Mouse (Mus musculus): ENCODE measurements around the gene Mrpl9. TPM values are rescaled to one million over a fixed set of nuclear protein-coding genes. Genes with fewer than 3 reads are reported as not detected.

Mrpl9 gene
- polyA plus RNA-seq (2015; fragmentation: Nextera tagmentation; extraction: Ambion mirVana) = 60.6 and 61.0 TPM in 2 replicates

DNA sequence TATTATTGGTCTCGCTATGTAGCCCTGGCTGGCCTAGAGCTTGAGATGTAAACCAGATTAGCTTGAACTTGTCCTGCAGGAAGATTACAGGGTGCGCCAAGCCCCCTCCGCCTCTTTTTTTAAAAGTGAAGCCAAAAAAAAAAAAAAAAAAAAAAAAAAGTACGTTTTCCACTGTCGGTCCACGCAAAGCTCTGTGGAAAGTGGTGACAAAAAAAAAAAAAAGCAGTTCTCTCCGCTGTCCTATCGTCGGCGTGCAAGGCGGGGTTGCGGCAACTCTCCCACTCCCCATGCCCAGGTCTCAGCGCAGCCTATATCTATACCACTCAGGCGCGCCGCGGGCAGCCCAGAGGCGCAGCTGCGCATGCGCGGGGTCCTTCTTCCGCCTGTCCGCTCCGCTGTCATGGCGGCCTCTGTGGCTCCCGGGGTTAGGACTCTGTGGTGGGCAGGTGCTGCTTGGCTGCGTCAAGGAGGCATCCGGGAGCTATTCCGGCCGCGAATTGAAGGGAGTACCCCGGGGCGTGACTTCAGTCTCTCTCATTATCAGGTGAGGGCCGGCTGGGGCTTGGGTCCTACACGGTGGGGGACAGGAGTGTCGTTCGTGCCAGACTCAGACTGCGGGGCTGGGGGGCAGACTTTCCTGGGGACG is at the start of gene Mrpl9:
Gene Mrpl9, plus strand, starts transcription at position 368 of the 646 bp plus-strand sequence.
- Histone ChIP-seq H3K27ac (replicated peaks) (peak within 1 kb of the TSS; percentile 68), H3K27me3 (no peaks in the 10 kb centered on the region), H3K9ac (peak within 1 kb of the TSS; percentile 82), H3K4me2 (peak within 1 kb of the TSS; percentile 83), H3K4me1 (replicated peaks) (peaks cover 15% of the 10 kb centered on the region), H3K36me3 (peaks cover 34% of the 10 kb centered on the region), H3K9me3 (no peaks in the 10 kb centered on the region), H3K4me3 (peak within 1 kb of the TSS; percentile 78)
- peak; percentile 98 for ATAC-seq (ENCODE audit: low FRiP score, low read depth)
- under 1% methylated on average over 39 of the region's 39 CpGs for WGBS

- no peak for ATAC-seq (ENCODE audit: low FRiP score, low read depth)
- Histone ChIP-seq H3K4me1 (replicated peaks) (peaks cover 21% of the 10 kb centered on the region), H3K4me2 (no peak overlapping the region), H3K9ac (no peak overlapping the region), H3K9me3 (no peaks in the 10 kb centered on the region), H3K36me3 (no peaks in the 10 kb centered on the region), H3K27ac (replicated peaks) (no peak overlapping the region), H3K27me3 (no peaks in the 10 kb centered on the region), H3K4me3 (no peak overlapping the region)
- 75% methylated on average over 1 of the region's 1 CpGs for WGBS
These were observed 46.8 kb upstream of the Mrpl9 start for GRCm38 (mm10) chr3:94396336-94396735.

GRCm38 (mm10) chr3:94396851-94397250 is 46.3 kb upstream of the Mrpl9 start:
- Histone ChIP-seq H3K9ac (no peak overlapping the region), H3K36me3 (no peaks in the 10 kb centered on the region), H3K4me2 (no peak overlapping the region), H3K4me3 (no peak overlapping the region), H3K27me3 (0 out of 2 replicates have a peak, but pooled peaks cover 2% of the 10 kb centered on the region), H3K27ac (replicated peaks) (no peak overlapping the region), H3K4me1 (replicated peaks) (peaks cover 21% of the 10 kb centered on the region), H3K9me3 (no peaks in the 10 kb centered on the region)
- ATAC-seq (ENCODE audit: low FRiP score, low read depth) = no peak
- 88% methylated on average over 4 of the region's 4 CpGs for WGBS

DNA sequence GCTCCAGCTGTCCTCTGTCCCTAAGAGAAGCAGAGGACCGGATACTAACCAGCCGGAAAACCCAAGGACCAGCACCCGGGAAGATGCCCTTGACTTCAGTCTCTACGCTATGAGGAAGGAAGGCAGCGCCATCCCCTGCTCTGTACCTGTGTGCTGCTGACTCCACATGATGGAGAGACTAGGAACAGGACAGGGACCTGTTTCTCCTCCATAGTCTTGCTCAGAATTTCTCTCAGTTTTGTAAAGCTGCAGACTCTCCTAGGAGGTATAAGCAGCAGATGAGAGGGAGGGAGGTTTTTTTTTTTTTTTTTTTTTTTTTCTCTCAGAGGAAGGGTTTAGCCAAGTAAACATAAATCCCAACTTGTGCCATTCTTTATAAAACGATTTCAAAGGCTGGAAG is 44.9 kb upstream of the Mrpl9 start, which contains the start of gene Lingo4:
Gene Lingo4, plus strand, starts transcription at position 301 of the 400 bp plus-strand sequence.
- ATAC-seq (ENCODE audit: low FRiP score, low read depth) = no peak
- H3K36me3 ChIP-seq = no peaks in the 10 kb centered on the region
- H3K4me1 ChIP-seq (replicated peaks) = peaks cover 18% of the 10 kb centered on the region
- no peaks in the 10 kb centered on the region for H3K9me3 ChIP-seq
- WGBS = 79% methylated on average over 6 of the region's 6 CpGs
- H3K27ac ChIP-seq (replicated peaks) = peak within 1 kb of the TSS; percentile 22
- 0 out of 2 replicates have a peak, but pooled peaks cover 8% of the 10 kb centered on the region for H3K27me3 ChIP-seq
- H3K4me3 ChIP-seq = peak within 1 kb of the TSS; percentile 42
- H3K4me2 ChIP-seq = peak within 1 kb of the TSS; percentile 79
- peak within 1 kb of the TSS; percentile 57 for H3K9ac ChIP-seq

DNA sequence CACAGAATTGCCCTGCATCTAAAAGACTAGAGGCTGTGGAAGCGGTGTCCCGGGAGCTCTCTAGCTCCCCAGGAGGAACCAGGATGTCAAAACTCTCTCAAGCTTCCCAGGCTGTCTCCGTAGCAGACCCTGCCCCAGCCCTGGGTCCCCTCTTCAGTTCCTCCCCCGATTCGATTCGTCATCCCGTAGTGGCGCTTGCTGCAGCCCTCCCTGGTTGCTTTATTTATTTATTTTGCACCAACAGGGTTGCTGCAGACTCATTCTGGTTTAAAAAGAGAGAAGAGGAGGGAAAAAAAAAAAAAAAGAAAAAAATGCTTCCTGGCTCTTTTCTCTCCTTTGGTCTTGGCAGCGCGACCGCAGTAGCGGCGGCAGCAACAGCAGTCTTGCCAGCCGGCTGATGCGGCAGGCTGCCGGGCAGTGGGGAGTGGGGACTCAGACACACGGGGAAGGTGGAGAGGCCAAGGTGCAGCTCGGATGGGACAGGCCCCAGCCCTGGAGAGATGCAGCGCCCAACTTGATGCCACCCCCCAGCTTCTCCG is 44.1 kb upstream of the Mrpl9 start:
- peak overlapping the region; percentile 42 for H3K4me3 ChIP-seq
- WGBS = under 1% methylated on average over 20 of the region's 20 CpGs
- H3K4me2 ChIP-seq = peak overlapping the region; percentile 79
- H3K9ac ChIP-seq = peak overlapping the region; percentile 57
- H3K27ac ChIP-seq (replicated peaks) = peak overlapping the region; percentile 22
- peaks cover 22% of the 10 kb centered on the region for H3K4me1 ChIP-seq (replicated peaks)
- ATAC-seq (ENCODE audit: low FRiP score, low read depth) = peak; percentile 75
- H3K9me3 ChIP-seq = no peaks in the 10 kb centered on the region
- no peaks in the 10 kb centered on the region for H3K36me3 ChIP-seq
- H3K27me3 ChIP-seq = 0 out of 2 replicates have a peak, but pooled peaks cover 8% of the 10 kb centered on the region

- Histone ChIP-seq H3K9ac (0 out of 2 replicates have a peak overlapping the region, but pooled peaks have one; percentile 57), H3K27me3 (0 out of 2 replicates have a peak, but pooled peaks cover 8% of the 10 kb centered on the region), H3K36me3 (no peaks in the 10 kb centered on the region), H3K4me1 (replicated peaks) (peaks cover 30% of the 10 kb centered on the region), H3K27ac (replicated peaks) (no peak overlapping the region), H3K9me3 (no peaks in the 10 kb centered on the region), H3K4me2 (peak overlapping the region; percentile 79), H3K4me3 (peak overlapping the region; percentile 42; the same call in 1 of the 2 replicates)
- 9% methylated on average over 5 of the region's 5 CpGs for WGBS
- peak; percentile 20; the same call in 1 of the 2 replicates for ATAC-seq (ENCODE audit: low FRiP score, low read depth)
These were observed 43.3 kb upstream of the Mrpl9 start for GRCm38 (mm10) chr3:94399663-94400310.

DNA sequence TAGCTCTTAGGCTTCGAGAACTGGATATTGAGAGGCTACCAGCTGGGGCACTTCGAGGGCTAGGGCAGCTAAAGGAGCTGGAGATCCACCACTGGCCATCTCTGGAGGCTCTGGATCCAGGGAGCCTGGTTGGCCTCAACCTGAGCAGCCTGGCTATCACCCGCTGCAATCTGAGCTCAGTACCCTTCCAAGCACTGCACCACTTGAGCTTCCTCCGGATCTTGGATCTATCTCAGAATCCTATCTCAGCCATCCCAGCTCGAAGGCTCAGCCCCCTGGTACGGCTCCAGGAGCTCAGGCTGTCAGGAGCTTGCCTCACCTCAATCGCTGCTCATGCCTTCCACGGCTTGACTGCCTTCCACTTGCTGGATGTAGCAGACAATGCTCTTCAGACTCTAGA is 40.7 kb upstream of the Mrpl9 start:
- H3K27ac ChIP-seq (replicated peaks) = no peak overlapping the region
- H3K27me3 ChIP-seq = 0 out of 2 replicates have a peak, but pooled peaks cover 8% of the 10 kb centered on the region
- no peaks in the 10 kb centered on the region for H3K9me3 ChIP-seq
- H3K9ac ChIP-seq = no peak overlapping the region
- H3K4me1 ChIP-seq (replicated peaks) = peaks cover 35% of the 10 kb centered on the region
- 77% methylated on average over 8 of the region's 8 CpGs for WGBS
- H3K36me3 ChIP-seq = no peaks in the 10 kb centered on the region
- no peak overlapping the region for H3K4me3 ChIP-seq
- no peak overlapping the region for H3K4me2 ChIP-seq
- ATAC-seq (ENCODE audit: low FRiP score, low read depth) = no peak

GRCm38 (mm10) chr3:94404366-94405054 is 38.6 kb upstream of the Mrpl9 start:
- 15% methylated on average over 7 of the region's 7 CpGs for WGBS
- H3K9ac ChIP-seq = no peak overlapping the region
- H3K4me2 ChIP-seq = no peak overlapping the region
- peaks cover 24% of the 10 kb centered on the region for H3K4me1 ChIP-seq (replicated peaks)
- no peak overlapping the region for H3K4me3 ChIP-seq
- H3K36me3 ChIP-seq = no peaks in the 10 kb centered on the region
- no peak overlapping the region for H3K27ac ChIP-seq (replicated peaks)
- H3K27me3 ChIP-seq = 0 out of 2 replicates have a peak, but pooled peaks cover 8% of the 10 kb centered on the region
- ATAC-seq (ENCODE audit: low FRiP score, low read depth) = peak; percentile 64; the same call in 1 of the 2 replicates
- no peaks in the 10 kb centered on the region for H3K9me3 ChIP-seq

DNA sequence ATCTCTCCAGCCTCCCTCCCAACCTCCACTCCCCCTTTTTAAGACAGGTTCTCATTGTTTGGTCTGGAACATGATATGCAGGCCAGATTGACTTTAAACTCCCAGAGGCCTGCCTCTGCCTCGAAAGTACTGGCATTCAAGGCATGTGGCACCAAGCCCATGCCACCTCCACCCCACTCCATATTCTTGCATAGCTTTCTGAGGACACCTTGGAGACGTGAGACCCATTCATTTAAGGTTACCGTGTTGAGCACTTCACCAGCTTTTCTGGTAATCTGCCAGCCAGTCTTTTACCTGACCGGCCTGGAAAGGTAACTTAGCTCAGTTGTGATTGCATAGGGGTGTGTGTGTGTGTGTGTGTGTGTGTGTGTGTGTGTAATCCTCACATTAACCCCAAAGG is 37.6 kb upstream of the Mrpl9 start:
- Histone ChIP-seq H3K4me3 (no peak overlapping the region), H3K36me3 (no peaks in the 10 kb centered on the region), H3K4me2 (no peak overlapping the region), H3K27ac (replicated peaks) (no peak overlapping the region), H3K9me3 (no peaks in the 10 kb centered on the region), H3K9ac (no peak overlapping the region), H3K4me1 (replicated peaks) (peaks cover 18% of the 10 kb centered on the region), H3K27me3 (0 out of 2 replicates have a peak, but pooled peaks cover 8% of the 10 kb centered on the region)
- no peak for ATAC-seq (ENCODE audit: low FRiP score, low read depth)
- WGBS = 70% methylated on average over 4 of the region's 4 CpGs

GRCm38 (mm10) chr3:94412530-94412929 is 30.6 kb upstream of the Mrpl9 start:
- Histone ChIP-seq H3K4me2 (peak overlapping the region; percentile 94), H3K9ac (peak overlapping the region; percentile 61), H3K27me3 (no peaks in the 10 kb centered on the region), H3K9me3 (no peaks in the 10 kb centered on the region), H3K27ac (replicated peaks) (peak overlapping the region; percentile 87), H3K4me1 (replicated peaks) (peaks cover 18% of the 10 kb centered on the region), H3K36me3 (no peaks in the 10 kb centered on the region), H3K4me3 (peak overlapping the region; percentile 57)
- WGBS = 4% methylated on average over 25 of the region's 25 CpGs
- ATAC-seq (ENCODE audit: low FRiP score, low read depth) = peak; percentile 74

- Histone ChIP-seq H3K9me3 (no peaks in the 10 kb centered on the region), H3K4me2 (peak within 1 kb of the TSS; percentile 94), H3K4me1 (replicated peaks) (peaks cover 18% of the 10 kb centered on the region), H3K27me3 (no peaks in the 10 kb centered on the region), H3K9ac (peak within 1 kb of the TSS; percentile 74), H3K4me3 (peak within 1 kb of the TSS; percentile 57), H3K27ac (replicated peaks) (peak within 1 kb of the TSS; percentile 87), H3K36me3 (no peaks in the 10 kb centered on the region)
- ATAC-seq (ENCODE audit: low FRiP score, low read depth) = peak; percentile 99
- 5% methylated on average over 52 of the region's 52 CpGs for WGBS
These were observed 30.0 kb upstream of the Mrpl9 start, which contains the start of gene Tdrkh for GRCm38 (mm10) chr3:94413031-94413679. Gene Tdrkh, plus strand, starts transcription at chr3:94413273.

All from hindbrain, embryonic 15.5 days (tissue).